Mouse (Mus musculus) kidney, embryonic 16.5 days (tissue): ENCODE measurements around the gene Sf3a3. TPM values are rescaled to one million over a fixed set of nuclear protein-coding genes. Genes with fewer than 3 reads are reported as not detected.
A peak's percentile ranks its signal among the peaks of the same experiment; 100 is the strongest.

Experiments
- ATAC-seq: fragments of 200-750 bp; cut with Nextera tagmentation; 2 replicates; pipeline ENCODE4 v1.8.0; 2017; ENCODE audit warnings: moderate TSS enrichment; ENCODE audit not compliant: low FRiP score, low TSS enrichment
- H3K27ac ChIP-seq: fragments of 300-500 bp; sonication (generic); 2 replicates; pipeline ENCODE4 v1.5.1; 2014; ENCODE audit warnings: low read length
- H3K27me3 ChIP-seq: fragments of 300-500 bp; sonication (generic); 2 replicates; pipeline ENCODE4 v1.6.1; 2014; ENCODE audit warnings: low read length, control low read depth, mixed read lengths; ENCODE audit not compliant: insufficient read depth
- H3K36me3 ChIP-seq: fragments of 300-500 bp; sonication (generic); 2 replicates; pipeline ENCODE4 v1.6.1; 2014; ENCODE audit warnings: low read length, control low read depth, mixed read lengths; ENCODE audit not compliant: insufficient read depth
- H3K4me1 ChIP-seq: fragments of 300-500 bp; sonication (generic); 2 replicates; pipeline ENCODE4 v1.6.1; 2014; ENCODE audit warnings: low read length, control low read depth, mixed read lengths; ENCODE audit not compliant: insufficient read depth
- H3K4me2 ChIP-seq: fragments of 300-500 bp; sonication (generic); replicated peaks from 2 replicates; pipeline ENCODE4 v1.6.1; 2014; ENCODE audit warnings: low read depth, low read length
- H3K4me3 ChIP-seq: fragments of 300-500 bp; sonication (generic); 2 replicates; pipeline ENCODE4 v1.5.1; 2014; ENCODE audit warnings: mild to moderate bottlenecking, low read length
- H3K9ac ChIP-seq: fragments of 300-500 bp; sonication (generic); replicated peaks from 2 replicates; pipeline ENCODE4 v1.6.1; 2014; ENCODE audit warnings: low read length
- H3K9me3 ChIP-seq: fragments of 300-500 bp; sonication (generic); 2 replicates; pipeline ENCODE4 v1.6.1; 2016; ENCODE audit warnings: low read length, control low read depth
- WGBS: fragments of 180-500 bp; shearing (Covaris S2); extraction: QIAGEN DNeasy Blood & Tissue Kit; methylation state at CpG from one replicate; pipeline ENCODE4 v1.1.7; 2014; 5-methylcytosine and 5-hydroxymethylcytosine counted together
- polyA plus RNA-seq: library from polyadenylated mRNA; unstranded; fragments of >200 nt; fragmentation: Nextera tagmentation; extraction: Ambion mirVana; gene quantifications from 2 replicates; pipeline ENCODE4 v1.2.1, GENCODE M21; 2015

Sf3a3 gene
- polyA plus RNA-seq, 1 experiment from 2014 or later: 162 TPM

- ATAC-seq: no peak
- Histone ChIP-seq H3K27me3 (no peaks in the 10 kb centered on the region), H3K27ac (no peak overlapping the region), H3K4me1 (peaks cover 35% of the 10 kb centered on the region), H3K4me2 (peak overlapping the region; percentile 10), H3K4me3 (no peak overlapping the region), H3K36me3 (no peaks in the 10 kb centered on the region), H3K9me3 (no peaks in the 10 kb centered on the region), H3K9ac (0 out of 2 replicates have a peak overlapping the region, but pooled peaks have one; percentile 2)
- WGBS: 9% methylated on average over 18 of the region's 18 CpGs
Measured at GRCm38 (mm10) chr4:124695786-124696516, 18.6 kb upstream of the Sf3a3 start.

DNA sequence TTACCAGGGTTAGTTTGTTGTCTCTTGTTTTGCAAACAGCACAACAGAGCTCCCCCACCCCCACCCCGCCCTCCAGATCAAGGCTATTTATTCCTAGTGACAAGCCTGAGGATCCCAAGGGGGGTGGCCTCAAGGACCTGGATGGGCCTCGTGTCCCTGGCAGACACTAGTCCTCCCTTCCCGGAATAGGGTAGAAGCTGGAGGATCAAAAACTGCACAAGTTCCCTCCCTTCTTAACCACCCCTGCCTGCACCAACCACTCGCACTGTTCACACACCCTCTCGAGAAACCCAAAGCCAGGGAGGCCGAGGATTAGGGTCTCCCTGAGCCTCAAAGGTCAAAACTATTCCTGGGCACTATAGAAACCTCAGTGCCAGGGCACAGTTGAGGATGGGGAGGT is 14.8 kb upstream of the Sf3a3 start:
- H3K36me3 ChIP-seq: no peaks in the 10 kb centered on the region
- peak overlapping the region; percentile 63 for H3K27ac ChIP-seq
- ATAC-seq: peak; percentile 3; the same call in 1 of the 2 replicates
- 27% methylated on average over 6 of the region's 6 CpGs for WGBS
- peak overlapping the region; percentile 90 for H3K9ac ChIP-seq
- peak overlapping the region; percentile 85 for H3K4me3 ChIP-seq
- H3K4me2 ChIP-seq: peak overlapping the region; percentile 93
- H3K9me3 ChIP-seq: no peaks in the 10 kb centered on the region
- H3K27me3 ChIP-seq: no peaks in the 10 kb centered on the region
- peaks cover 44% of the 10 kb centered on the region for H3K4me1 ChIP-seq

- peak; percentile 78 for ATAC-seq
- peaks cover 50% of the 10 kb centered on the region for H3K4me1 ChIP-seq
Measured at GRCm38 (mm10) chr4:124700248-124700971, 14.2 kb upstream of the Sf3a3 start, which contains the start of gene Fhl3. TSS of gene Fhl3 (plus strand) at chr4:124700701.

GRCm38 (mm10) chr4:124701052-124701845 is 13.3 kb upstream of the Sf3a3 start:
- Histone ChIP-seq H3K27me3 (no peaks in the 10 kb centered on the region), H3K4me2 (peak overlapping the region; percentile 93), H3K4me3 (peak overlapping the region; percentile 85), H3K9ac (peak overlapping the region; percentile 90), H3K9me3 (no peaks in the 10 kb centered on the region), H3K27ac (peak overlapping the region; percentile 63), H3K4me1 (peaks cover 56% of the 10 kb centered on the region), H3K36me3 (no peaks in the 10 kb centered on the region)
- ATAC-seq: 0 out of 2 replicates have a peak, but pooled peaks have one; percentile 3
- 3% methylated on average over 22 of the region's 22 CpGs for WGBS

More at GRCm38 (mm10) chr4:124700248-124700971, 14.2 kb upstream of the Sf3a3 start, which contains the start of gene Fhl3:
- Histone ChIP-seq H3K36me3 (no peaks in the 10 kb centered on the region), H3K4me2 (peak within 1 kb of the TSS; percentile 93), H3K4me3 (peak within 1 kb of the TSS; percentile 85), H3K9me3 (no peaks in the 10 kb centered on the region), H3K9ac (peak within 1 kb of the TSS; percentile 90), H3K27me3 (no peaks in the 10 kb centered on the region), H3K27ac (peak within 1 kb of the TSS; percentile 63)
- under 1% methylated on average over 51 of the region's 59 CpGs for WGBS

GRCm38 (mm10) chr4:124701916-124702315 is 12.7 kb upstream of the Sf3a3 start:
- WGBS: 36% methylated on average over 5 of the region's 5 CpGs
- no peaks in the 10 kb centered on the region for H3K36me3 ChIP-seq
- H3K4me1 ChIP-seq: peaks cover 55% of the 10 kb centered on the region
- ATAC-seq: no peak
- no peaks in the 10 kb centered on the region for H3K9me3 ChIP-seq
- H3K4me2 ChIP-seq: peak overlapping the region; percentile 93
- peak overlapping the region; percentile 90; the same call in 1 of the 2 replicates for H3K9ac ChIP-seq
- H3K4me3 ChIP-seq: peak overlapping the region; percentile 85
- H3K27ac ChIP-seq: peak overlapping the region; percentile 63; the same call in 1 of the 2 replicates
- H3K27me3 ChIP-seq: no peaks in the 10 kb centered on the region

DNA sequence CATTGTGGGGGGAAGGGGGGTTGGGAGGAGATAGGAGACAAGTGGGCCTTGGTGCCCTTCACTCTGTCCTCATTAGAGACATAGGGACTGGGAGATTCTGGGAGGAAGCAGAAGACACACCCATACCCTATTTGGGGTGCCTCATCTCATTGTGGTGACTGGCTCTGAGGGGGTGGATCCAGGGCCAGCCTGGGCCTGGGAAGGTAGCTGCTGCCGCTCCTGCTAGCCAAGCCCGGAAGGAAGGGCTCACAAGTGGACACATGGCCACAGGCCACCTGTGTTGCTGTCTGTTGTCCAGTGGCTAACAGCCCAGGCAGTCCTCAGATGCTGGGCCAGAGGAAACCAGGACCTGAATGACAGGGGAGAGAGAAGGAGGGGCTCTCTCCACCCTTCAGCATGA is 11.2 kb upstream of the Sf3a3 start:
- WGBS: 35% methylated on average over 2 of the region's 2 CpGs
- peaks cover 60% of the 10 kb centered on the region for H3K4me1 ChIP-seq
- no peaks in the 10 kb centered on the region for H3K27me3 ChIP-seq
- peak overlapping the region; percentile 37 for H3K4me2 ChIP-seq
- peak overlapping the region; percentile 93 for H3K27ac ChIP-seq
- ATAC-seq: no peak
- no peaks in the 10 kb centered on the region for H3K36me3 ChIP-seq
- H3K9me3 ChIP-seq: no peaks in the 10 kb centered on the region
- peak overlapping the region; percentile 11; the same call in 1 of the 2 replicates for H3K4me3 ChIP-seq
- peak overlapping the region; percentile 58; the same call in 1 of the 2 replicates for H3K9ac ChIP-seq

DNA sequence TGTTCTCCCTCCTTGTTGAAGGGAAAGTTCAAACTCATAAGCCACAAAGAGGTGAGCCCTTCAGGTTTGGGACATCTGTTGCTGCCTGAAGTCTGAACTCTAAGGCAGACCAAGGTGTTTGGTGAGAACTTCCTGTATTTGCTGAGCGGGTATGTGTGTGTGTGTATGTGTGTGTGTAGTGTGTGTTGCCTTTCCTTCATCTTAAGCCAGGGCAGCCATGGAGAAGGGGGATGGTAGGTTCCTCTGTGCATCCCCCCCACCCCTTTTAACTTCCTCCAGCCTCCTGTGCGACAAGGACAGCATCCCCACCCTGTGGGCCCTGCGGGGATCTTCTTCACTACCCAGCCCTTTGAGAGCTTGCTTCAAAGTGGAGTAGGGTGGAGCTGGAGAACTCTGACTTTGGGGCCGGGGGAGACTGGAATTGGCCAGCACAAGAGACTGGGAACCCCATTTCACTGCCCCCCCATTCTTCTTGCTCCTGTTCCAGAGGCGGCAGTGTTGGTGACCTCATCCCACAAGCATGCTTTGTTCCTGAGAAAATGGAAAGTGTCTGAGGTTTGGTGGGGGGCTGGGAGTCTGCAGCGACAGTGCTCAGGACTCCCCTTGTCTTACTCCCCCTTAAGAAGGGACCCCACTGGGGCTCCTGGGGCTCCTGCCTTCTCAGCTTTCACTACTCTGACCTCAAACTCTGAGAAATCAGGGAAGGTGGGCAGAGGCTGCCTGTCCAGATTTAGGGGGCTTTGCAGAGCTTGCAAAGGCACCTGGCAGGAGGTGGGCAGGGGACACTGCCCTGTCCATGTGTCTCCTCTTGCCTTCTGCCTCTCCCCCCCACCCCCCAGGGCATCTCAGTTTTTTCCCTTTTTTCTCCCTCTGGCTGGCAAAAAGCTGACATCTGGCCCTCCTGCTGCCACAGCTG is 10.4 kb upstream of the Sf3a3 start:
- WGBS: 15% methylated on average over 6 of the region's 6 CpGs
- Histone ChIP-seq H3K27me3 (no peaks in the 10 kb centered on the region), H3K27ac (peak overlapping the region; percentile 93), H3K9me3 (no peaks in the 10 kb centered on the region), H3K4me3 (peak overlapping the region; percentile 19), H3K36me3 (no peaks in the 10 kb centered on the region), H3K4me2 (peak overlapping the region; percentile 37), H3K4me1 (peaks cover 63% of the 10 kb centered on the region), H3K9ac (peak overlapping the region; percentile 58)
- no peak for ATAC-seq

GRCm38 (mm10) chr4:124704797-124705474 is 9.6 kb upstream of the Sf3a3 start:
- Histone ChIP-seq H3K4me1 (peaks cover 65% of the 10 kb centered on the region), H3K4me3 (peak overlapping the region; percentile 19), H3K27ac (peak overlapping the region; percentile 93), H3K9me3 (no peaks in the 10 kb centered on the region), H3K4me2 (peak overlapping the region; percentile 37), H3K36me3 (no peaks in the 10 kb centered on the region), H3K9ac (peak overlapping the region; percentile 58), H3K27me3 (no peaks in the 10 kb centered on the region)
- 6% methylated on average over 11 of the region's 11 CpGs for WGBS
- peak; percentile 14; the same call in 1 of the 2 replicates for ATAC-seq
